Mouse (Mus musculus) intestine, embryonic 15.5 days (tissue): ENCODE data around the gene Pnma1. TPM values are rescaled to one million over a fixed set of nuclear protein-coding genes. Genes with fewer than 3 reads are reported as not detected.

Experiments
- ATAC-seq: fragments of 200-750 bp; cut with Nextera tagmentation; 2 replicates; pipeline ENCODE4 v1.8.0; 2017; ENCODE audit warnings: moderate TSS enrichment, moderate library complexity
- H3K27ac ChIP-seq: fragments of 300-500 bp; sonication (generic); 2 replicates; pipeline ENCODE4 v1.5.1; 2015; ENCODE audit warnings: mild to moderate bottlenecking, inconsistent platforms
- H3K27me3 ChIP-seq: fragments of 300-500 bp; sonication (generic); replicated peaks from 2 replicates; pipeline ENCODE4 v1.6.1; 2015; ENCODE audit warnings: inconsistent platforms
- H3K36me3 ChIP-seq: fragments of 300-500 bp; sonication (generic); 2 replicates; pipeline ENCODE4 v1.6.1; 2015; ENCODE audit warnings: inconsistent platforms
- H3K4me1 ChIP-seq: fragments of 300-500 bp; sonication (generic); replicated peaks from 2 replicates; pipeline ENCODE4 v1.6.1; 2015; ENCODE audit warnings: inconsistent platforms
- H3K4me2 ChIP-seq: fragments of 300-500 bp; sonication (generic); replicated peaks from 2 replicates; pipeline ENCODE4 v1.6.1; 2015; ENCODE audit warnings: mild to moderate bottlenecking, inconsistent platforms
- H3K4me3 ChIP-seq: fragments of 300-500 bp; sonication (generic); replicated peaks from 2 replicates; pipeline ENCODE4 v1.5.1; 2015; ENCODE audit warnings: inconsistent platforms
- H3K9ac ChIP-seq: fragments of 300-500 bp; sonication (generic); 2 replicates; pipeline ENCODE4 v1.6.1; 2015; ENCODE audit warnings: inconsistent platforms
- H3K9me3 ChIP-seq: fragments of 300-500 bp; sonication (generic); 2 replicates; pipeline ENCODE4 v1.6.1; 2016; ENCODE audit warnings: inconsistent platforms
- WGBS: fragments of 180-500 bp; shearing (Covaris S2); methylation state at CpG from one replicate; pipeline ENCODE4 v1.1.7; 2015; 5-methylcytosine and 5-hydroxymethylcytosine counted together
- polyA plus RNA-seq: library from polyadenylated mRNA; unstranded; fragments of >200 nt; fragmentation: Nextera tagmentation; extraction: Ambion mirVana; gene quantifications from 2 replicates; pipeline ENCODE4 v1.2.1, GENCODE M21; 2015

Gene Pnma1
- polyA plus RNA-seq, 1 experiment from 2014 or later, result 0.63 TPM

DNA sequence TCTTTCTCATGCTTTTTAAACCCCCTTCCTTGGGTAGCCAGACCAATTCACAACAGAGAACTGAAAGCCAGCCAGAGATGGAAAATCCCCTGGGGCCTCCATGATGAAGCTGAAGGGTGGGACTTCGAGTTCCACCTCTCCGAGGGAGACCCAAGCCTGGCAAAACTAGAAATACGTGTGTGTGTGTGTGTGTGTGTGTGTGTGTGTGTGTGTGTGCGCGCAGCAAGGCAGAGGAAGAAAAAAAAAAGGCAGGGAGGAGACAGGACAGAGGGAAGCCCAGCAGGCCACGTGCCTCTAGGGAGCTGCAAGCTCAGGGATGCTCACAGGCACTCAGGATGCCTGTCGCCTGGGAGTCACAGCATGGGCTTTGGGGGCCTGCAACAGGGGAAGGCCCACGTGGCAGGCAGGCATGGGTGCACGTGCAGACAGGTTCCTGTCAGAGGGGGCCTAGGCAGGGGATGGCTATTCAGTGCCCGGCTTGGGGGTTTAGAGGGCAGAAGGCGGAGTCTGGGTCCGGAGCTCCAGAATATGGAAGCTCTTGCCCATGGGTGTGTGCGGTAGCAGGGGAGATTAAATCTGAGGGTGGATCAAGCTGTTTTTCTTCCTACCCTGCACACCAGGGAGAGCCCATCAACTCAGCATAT lies 28.0 kb upstream of the Pnma1 start:
- no peaks in the 10 kb centered on the region for H3K9me3 ChIP-seq
- peaks cover 23% of the 10 kb centered on the region for H3K36me3 ChIP-seq
- peak overlapping the region; percentile 44 for H3K4me3 ChIP-seq
- peak overlapping the region; percentile 77 for H3K4me2 ChIP-seq
- peaks cover 76% of the 10 kb centered on the region for H3K4me1 ChIP-seq
- WGBS, result 10% methylated on average over 13 of the region's 13 CpGs
- H3K9ac ChIP-seq, result peak overlapping the region; percentile 55
- H3K27me3 ChIP-seq, result no peaks in the 10 kb centered on the region
- peak overlapping the region; percentile 98 for H3K27ac ChIP-seq
- 0 out of 2 replicates have a peak, but pooled peaks have one; percentile 9 for ATAC-seq

DNA sequence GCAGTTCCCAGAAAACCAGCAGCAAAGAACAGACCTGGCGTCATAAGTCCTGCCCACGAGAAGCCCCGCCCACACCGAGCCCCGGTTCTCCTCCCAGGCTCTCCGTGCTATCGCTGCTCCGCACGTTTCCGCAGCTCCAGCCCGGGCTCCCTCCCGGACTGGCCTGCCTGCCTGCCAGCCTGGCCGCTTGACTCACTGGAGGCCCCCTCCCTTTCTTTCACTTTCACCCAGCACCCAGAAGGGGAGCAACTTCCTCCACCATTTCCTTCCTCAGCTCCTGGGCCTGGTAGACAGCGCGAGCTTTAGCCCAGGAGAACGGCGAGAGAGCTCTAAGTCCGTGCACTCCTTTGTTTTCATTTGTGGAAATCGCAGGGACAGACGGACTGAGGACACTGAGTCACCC lies 27.4 kb upstream of the Pnma1 start:
- peak overlapping the region; percentile 98 for H3K27ac ChIP-seq
- WGBS, result 0% methylated on average over 20 of the region's 20 CpGs
- H3K27me3 ChIP-seq, result no peaks in the 10 kb centered on the region
- peaks cover 70% of the 10 kb centered on the region for H3K4me1 ChIP-seq
- peak overlapping the region; percentile 77 for H3K4me2 ChIP-seq
- H3K36me3 ChIP-seq, result peaks cover 23% of the 10 kb centered on the region
- ATAC-seq, result peak; percentile 83
- H3K4me3 ChIP-seq, result peak overlapping the region; percentile 44
- peak overlapping the region; percentile 55 for H3K9ac ChIP-seq
- H3K9me3 ChIP-seq, result no peaks in the 10 kb centered on the region

DNA sequence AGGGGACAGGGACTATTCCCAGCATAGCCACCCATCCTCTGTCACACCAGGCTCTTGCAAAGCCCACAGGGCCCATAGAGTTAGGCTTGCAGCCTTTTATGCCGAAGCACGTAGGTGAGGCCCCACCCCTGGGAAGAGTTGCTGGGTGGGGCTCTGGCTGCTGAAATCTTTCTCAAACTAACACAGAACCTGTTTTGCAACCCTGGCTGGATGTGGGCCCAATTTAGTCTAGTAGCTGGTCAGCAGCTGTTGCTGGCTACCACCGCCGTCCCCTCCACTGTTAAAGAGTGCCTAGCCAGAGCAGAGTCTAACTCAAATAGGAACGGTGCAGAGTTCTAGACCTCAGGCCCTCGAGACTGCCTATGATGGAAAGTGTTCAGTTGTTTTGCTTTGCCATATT lies 26.6 kb upstream of the Pnma1 start:
- peak overlapping the region; percentile 77 for H3K4me2 ChIP-seq
- 54% methylated on average over 6 of the region's 6 CpGs for WGBS
- no peaks in the 10 kb centered on the region for H3K9me3 ChIP-seq
- peak; percentile 66 for ATAC-seq
- H3K27ac ChIP-seq, result peak overlapping the region; percentile 98
- H3K4me1 ChIP-seq, result peaks cover 62% of the 10 kb centered on the region
- H3K9ac ChIP-seq, result no peak overlapping the region
- H3K4me3 ChIP-seq, result 0 out of 2 replicates have a peak overlapping the region, but pooled peaks have one; percentile 5
- no peaks in the 10 kb centered on the region for H3K27me3 ChIP-seq
- H3K36me3 ChIP-seq, result peaks cover 23% of the 10 kb centered on the region

DNA sequence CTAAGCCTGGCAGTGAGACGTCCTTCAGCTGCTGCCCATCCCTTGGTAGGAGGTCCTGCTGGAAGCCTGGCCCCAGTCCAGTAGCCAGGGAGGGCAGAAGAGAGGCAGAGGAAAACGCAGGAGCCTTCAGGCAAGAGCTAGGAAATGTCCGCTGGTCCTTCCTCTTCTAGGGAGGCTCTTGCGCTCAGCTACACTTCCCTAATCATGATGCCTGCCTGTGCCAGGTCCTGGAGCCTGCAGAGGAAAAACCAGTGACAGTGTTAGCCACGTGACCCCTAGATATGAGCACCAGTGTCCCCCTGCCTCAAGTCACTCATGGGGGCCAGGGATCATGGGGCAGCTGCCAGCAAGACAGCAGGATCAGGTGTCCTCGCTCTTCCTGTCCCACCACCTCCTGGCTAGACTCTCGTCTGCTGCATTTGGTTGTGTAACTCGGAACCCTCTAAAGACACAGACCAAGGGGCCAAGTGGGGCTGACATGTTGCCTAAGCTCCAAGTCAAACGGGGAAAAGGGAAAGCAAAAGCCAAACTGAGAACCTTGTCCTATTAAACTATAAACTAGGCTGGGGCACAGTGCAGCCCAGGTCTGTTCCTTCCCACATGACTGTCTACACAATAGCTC lies 26.0 kb upstream of the Pnma1 start:
- H3K4me3 ChIP-seq, result 0 out of 2 replicates have a peak overlapping the region, but pooled peaks have one; percentile 5
- H3K27ac ChIP-seq, result peak overlapping the region; percentile 98
- 53% methylated on average over 9 of the region's 9 CpGs for WGBS
- H3K27me3 ChIP-seq, result no peaks in the 10 kb centered on the region
- ATAC-seq, result peak; percentile 46
- peak overlapping the region; percentile 8 for H3K9ac ChIP-seq
- peak overlapping the region; percentile 77 for H3K4me2 ChIP-seq
- H3K36me3 ChIP-seq, result peaks cover 23% of the 10 kb centered on the region
- peaks cover 57% of the 10 kb centered on the region for H3K4me1 ChIP-seq
- H3K9me3 ChIP-seq, result no peaks in the 10 kb centered on the region

DNA sequence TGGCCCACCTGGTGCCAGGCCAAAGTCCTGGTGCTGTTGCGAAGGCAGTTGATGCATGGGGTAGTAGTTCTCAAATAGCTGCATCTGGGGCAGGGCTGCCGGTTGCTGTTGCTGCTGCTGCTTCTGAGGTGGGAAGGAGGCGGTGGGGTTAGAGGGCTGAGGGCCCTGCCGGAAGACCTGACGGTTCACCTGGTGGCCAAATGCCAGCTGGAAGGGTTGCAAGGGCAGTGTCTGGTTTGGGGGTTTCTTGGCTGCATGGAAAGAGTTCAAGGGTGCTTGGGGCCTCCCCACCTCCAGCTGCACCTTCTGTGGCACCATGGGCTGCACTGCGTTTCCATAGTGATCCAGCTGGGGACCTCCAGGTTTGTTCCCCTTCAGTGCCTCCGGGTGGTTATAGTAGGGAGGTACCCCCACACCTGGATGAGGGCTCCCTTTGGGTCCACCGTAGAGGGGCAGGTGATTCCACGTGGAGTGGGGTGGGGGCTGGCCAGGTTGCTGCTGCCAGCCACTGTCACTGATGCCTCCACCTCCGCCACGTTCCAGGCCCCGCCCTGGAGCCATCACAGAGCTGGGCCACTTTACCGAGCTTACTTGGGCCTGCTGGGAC lies 25.1 kb upstream of the Pnma1 start:
- Histone ChIP-seq H3K4me2 (peak overlapping the region; percentile 77; the same call in 1 of the 2 replicates), H3K9ac (peak overlapping the region; percentile 8; the same call in 1 of the 2 replicates), H3K27ac (0 out of 2 replicates have a peak overlapping the region, but pooled peaks have one; percentile 98), H3K4me1 (peaks cover 48% of the 10 kb centered on the region), H3K36me3 (peaks cover 23% of the 10 kb centered on the region), H3K4me3 (no peak overlapping the region), H3K9me3 (no peaks in the 10 kb centered on the region), H3K27me3 (no peaks in the 10 kb centered on the region)
- 89% methylated on average over 13 of the region's 13 CpGs for WGBS
- no peak for ATAC-seq

DNA sequence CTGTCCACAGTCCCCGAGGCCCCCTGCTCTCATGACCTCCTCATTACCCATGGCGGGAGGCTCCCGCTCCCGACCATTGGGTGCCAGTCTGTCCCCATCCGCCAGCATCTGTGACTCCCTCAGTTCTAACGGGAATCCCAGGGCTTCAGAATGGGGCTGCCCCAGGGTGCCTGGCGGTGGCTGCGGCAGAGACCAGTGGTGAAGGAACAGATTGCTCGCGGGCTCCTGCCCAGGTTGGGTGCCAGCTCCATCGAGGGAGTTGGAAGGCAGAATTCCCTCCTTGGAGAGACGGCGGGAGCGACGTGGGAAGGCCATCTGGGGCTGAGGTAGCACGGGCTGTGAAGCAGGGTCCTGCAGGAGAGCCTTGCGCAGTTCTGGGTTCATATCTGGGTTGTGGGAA lies 24.6 kb upstream of the Pnma1 start:
- no peak overlapping the region for H3K4me2 ChIP-seq

DNA sequence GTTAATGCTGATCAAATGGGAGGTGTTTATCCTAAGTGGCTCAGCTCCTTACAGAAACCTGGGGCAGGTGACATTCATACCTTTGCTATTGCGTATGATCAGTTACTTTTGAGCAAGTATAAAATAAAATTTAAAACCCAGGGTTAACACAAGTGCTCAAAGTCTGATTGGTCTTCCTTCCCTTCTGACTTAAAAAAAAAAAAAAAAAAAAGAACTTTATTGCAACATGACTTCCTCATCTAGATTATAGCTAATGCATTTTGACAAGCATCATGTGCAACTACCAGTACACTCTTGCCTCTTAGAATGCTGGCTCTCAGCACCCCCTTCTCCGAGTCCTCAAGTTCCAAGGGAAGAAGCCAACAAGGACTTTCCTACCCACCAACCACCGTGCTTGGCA lies 23.9 kb upstream of the Pnma1 start:
- Histone ChIP-seq H3K4me3 (no peak overlapping the region), H3K9me3 (no peaks in the 10 kb centered on the region), H3K27ac (no peak overlapping the region), H3K4me1 (peaks cover 36% of the 10 kb centered on the region), H3K9ac (no peak overlapping the region), H3K27me3 (no peaks in the 10 kb centered on the region), H3K4me2 (no peak overlapping the region), H3K36me3 (peaks cover 26% of the 10 kb centered on the region)
- WGBS, result 96% methylated on average over 3 of the region's 3 CpGs
- ATAC-seq, result no peak

More for the DNA sequence above, 24.6 kb upstream of the Pnma1 start:
- peaks cover 43% of the 10 kb centered on the region for H3K4me1 ChIP-seq
- ATAC-seq, result no peak
- peaks cover 23% of the 10 kb centered on the region for H3K36me3 ChIP-seq
- H3K27me3 ChIP-seq, result no peaks in the 10 kb centered on the region
- H3K27ac ChIP-seq, result no peak overlapping the region
- no peak overlapping the region for H3K9ac ChIP-seq
- no peaks in the 10 kb centered on the region for H3K9me3 ChIP-seq
- no peak overlapping the region for H3K4me3 ChIP-seq
- 93% methylated on average over 17 of the region's 17 CpGs for WGBS

DNA sequence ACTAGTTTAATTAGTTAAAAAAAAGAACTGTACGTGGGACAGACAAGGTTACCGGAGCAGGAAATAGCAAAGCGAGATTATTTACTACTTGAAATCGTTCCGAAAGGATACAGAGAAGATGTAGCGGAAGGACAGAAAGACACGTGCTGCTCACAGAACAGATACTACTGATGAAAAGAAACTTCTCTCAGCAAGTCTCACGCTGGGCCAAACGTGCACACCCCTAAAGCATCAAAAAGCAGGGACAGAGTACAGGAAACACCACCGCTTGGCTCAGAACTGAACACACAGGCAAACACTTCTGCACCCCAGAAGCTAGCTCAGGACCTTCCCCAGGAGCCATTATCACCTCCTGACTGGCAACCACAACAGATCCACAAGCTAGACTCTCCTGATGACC lies 22.3 kb upstream of the Pnma1 start:
- WGBS, result 85% methylated on average over 10 of the region's 10 CpGs
- no peaks in the 10 kb centered on the region for H3K9me3 ChIP-seq
- no peaks in the 10 kb centered on the region for H3K27me3 ChIP-seq
- ATAC-seq, result no peak
- H3K9ac ChIP-seq, result no peak overlapping the region
- H3K4me1 ChIP-seq, result peaks cover 22% of the 10 kb centered on the region
- peaks cover 28% of the 10 kb centered on the region for H3K36me3 ChIP-seq
- H3K4me2 ChIP-seq, result no peak overlapping the region
- H3K4me3 ChIP-seq, result no peak overlapping the region
- H3K27ac ChIP-seq, result no peak overlapping the region

DNA sequence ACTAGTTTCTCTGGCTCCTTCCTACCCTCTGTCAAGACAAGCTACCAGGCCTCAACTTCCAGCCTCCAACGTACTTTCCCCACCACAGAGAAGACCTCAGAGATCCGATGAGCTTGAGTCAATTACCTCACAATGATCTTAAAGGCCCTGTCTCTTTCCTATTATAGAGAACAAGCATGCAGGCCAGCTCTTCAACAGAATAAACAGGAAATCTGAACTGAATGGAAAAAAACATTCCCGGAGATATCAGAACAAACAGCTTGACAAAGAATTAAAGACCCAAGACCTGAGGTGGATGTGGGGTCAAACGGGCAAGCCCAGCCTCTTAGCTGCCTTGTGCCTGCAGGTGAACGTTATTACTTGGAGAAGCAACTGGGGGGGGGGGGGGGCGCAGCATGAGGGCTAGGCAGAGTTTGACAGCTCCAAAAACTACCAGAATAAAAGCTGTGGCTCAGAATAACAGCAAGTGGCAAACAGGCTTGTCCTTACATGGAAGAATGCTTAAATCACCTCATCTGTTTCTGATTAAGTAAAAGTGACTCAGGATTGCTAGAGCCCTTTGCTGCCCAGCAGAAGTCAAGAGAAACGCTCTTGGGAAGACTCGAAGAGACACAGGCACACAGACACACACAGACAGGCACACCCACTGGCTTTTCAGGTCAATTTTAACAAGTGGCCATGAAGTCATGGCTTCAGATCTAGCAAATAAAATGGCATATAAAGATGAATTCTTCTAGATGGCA lies 17.5 kb upstream of the Pnma1 start:
- H3K4me2 ChIP-seq, result no peak overlapping the region
- 0 out of 2 replicates have a peak overlapping the region, but pooled peaks have one; percentile 3 for H3K27ac ChIP-seq
- H3K9ac ChIP-seq, result no peak overlapping the region
- peaks cover 8% of the 10 kb centered on the region; the same call in 1 of the 2 replicates for H3K36me3 ChIP-seq
- no peaks in the 10 kb centered on the region for H3K9me3 ChIP-seq
- ATAC-seq, result no peak
- WGBS, result 40% methylated on average over 8 of the region's 8 CpGs
- no peak overlapping the region for H3K4me3 ChIP-seq
- H3K27me3 ChIP-seq, result no peaks in the 10 kb centered on the region
- H3K4me1 ChIP-seq, result peaks cover 5% of the 10 kb centered on the region; the same call in 1 of the 2 replicates

DNA sequence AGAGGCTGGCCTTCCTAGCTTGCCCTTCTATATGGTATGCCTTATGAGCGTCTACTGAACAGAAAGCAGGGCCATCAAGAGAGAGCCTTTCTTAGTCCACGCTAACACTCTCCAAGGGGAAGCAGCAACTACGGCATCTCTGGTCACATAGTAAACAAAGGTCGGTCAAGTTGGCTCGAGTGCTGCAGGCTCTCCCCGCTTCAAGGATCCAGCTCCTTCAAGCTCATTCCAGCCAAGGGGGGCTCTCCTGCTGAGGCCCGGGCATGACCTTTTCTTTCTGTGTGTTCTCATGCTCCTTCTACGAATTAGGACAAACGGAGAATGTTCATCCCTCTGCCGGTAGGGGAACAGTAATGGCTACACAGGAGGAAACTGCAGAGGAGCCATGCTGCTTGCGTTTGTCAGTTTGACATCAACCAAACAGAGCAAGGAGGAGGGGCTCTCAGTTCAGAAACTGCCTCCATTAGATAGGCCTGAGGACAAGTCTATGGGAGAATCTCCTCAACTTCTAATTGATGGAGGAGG lies 15.4 kb upstream of the Pnma1 start:
- peaks cover 25% of the 10 kb centered on the region for H3K36me3 ChIP-seq
- ATAC-seq, result no peak
- no peaks in the 10 kb centered on the region for H3K9me3 ChIP-seq
- H3K4me1 ChIP-seq, result peaks cover 5% of the 10 kb centered on the region; the same call in 1 of the 2 replicates
- no peaks in the 10 kb centered on the region for H3K27me3 ChIP-seq
- 84% methylated on average over 11 of the region's 11 CpGs for WGBS
- no peak overlapping the region for H3K4me3 ChIP-seq
- no peak overlapping the region for H3K27ac ChIP-seq
- no peak overlapping the region for H3K4me2 ChIP-seq
- no peak overlapping the region for H3K9ac ChIP-seq

DNA sequence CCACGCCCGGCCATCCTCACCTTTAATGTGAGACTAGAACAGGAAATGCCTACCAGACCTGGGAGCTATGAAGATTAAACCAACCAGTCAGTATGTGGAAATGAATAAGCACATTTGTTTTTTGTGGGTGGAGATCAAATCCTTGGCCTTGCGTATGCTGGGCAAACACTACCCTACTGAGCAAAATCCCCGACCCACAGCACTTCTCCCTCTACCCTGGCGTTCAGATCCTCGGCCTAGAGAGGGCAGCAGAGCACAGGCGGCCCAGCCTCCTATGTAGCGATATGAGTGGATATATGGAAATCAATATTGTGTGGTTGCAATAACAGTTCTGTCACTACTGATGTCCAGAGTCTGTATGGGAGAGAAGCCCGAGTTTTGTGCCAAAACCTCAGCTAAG lies 14.8 kb upstream of the Pnma1 start:
- peaks cover 28% of the 10 kb centered on the region for H3K36me3 ChIP-seq
- no peak overlapping the region for H3K4me2 ChIP-seq
- no peak overlapping the region for H3K9ac ChIP-seq
- no peak overlapping the region for H3K4me3 ChIP-seq
- no peaks in the 10 kb centered on the region for H3K9me3 ChIP-seq
- no peak overlapping the region for H3K27ac ChIP-seq
- no peak for ATAC-seq
- H3K27me3 ChIP-seq, result no peaks in the 10 kb centered on the region
- WGBS, result 83% methylated on average over 9 of the region's 9 CpGs
- peaks cover 5% of the 10 kb centered on the region; the same call in 1 of the 2 replicates for H3K4me1 ChIP-seq
